8 mouse cellular contexts compared by ENCODE assay signal in the genomic region with DNA sequence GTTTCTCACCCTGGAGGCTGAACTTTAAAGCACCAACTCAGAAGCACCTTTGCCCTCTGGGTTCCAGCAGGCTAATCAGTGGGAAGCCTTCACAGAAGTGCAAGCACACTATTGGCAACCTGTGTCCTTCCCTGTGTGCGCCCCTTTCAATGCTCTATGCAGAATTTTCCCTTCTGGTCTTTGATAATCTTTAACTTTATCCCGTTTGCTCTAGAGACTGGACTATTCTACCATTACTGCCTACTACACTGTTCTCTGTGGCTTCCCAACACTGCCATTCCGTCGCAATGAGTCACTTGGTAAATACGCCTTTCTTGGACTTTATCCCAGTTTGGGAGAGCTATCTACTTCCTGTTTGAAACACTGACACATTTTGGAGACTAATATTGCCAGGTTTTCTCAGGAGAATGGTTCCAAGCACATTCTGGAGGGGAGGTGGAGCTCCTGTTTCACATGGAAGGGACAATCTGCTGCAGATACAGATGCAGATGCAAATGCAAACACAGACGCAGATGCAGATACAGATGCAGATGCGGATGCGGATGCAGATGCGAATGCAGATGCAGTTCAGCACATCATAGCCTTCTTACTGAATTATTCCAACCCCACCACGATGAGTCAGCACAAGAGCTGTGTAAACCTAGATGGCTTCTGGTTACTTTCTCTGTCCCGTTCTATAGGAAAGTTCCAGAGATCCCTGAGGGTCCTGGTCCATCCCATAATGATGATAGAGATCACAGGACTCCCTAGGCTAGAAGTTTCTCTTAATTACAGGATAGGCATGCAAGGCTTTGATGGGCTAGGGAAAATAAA. TPM values are rescaled to one million over a fixed set of nuclear protein-coding genes. Genes with fewer than 3 reads are reported as not detected.
DNase-seq lines count a peak whose midpoint lies in the region; ATAC-seq and TF ChIP-seq lines count a peak whose summit lies in the region.

No protein-coding gene starts in this region.

- intact Hi-C loops in heart, postnatal 36 days (cut with DNase I) = loop anchor here (5.0 to 10.0 kb wide), 2 partner anchors 33 to 314 kb away; a partner anchor contains a TSS

- peak; percentile 73 for ATAC-seq in megakaryocyte progenitor cell, adult 5-6 weeks (replicated peaks; ENCODE audit: poor library complexity)

- TF ChIP-seq POLR2A in brain, embryonic 14.5 days (IDR thresholded peaks at IDR 0.05; ENCODE audit: borderline replicate concordance, extremely low read depth, insufficient read depth, insufficient read length, poor library complexity, severe bottlenecking) = no peak

- peak; percentile 81 for DNase-seq in gastrocnemius, adult 18-20 months (ENCODE audit: low spot score)
- no peak for DNase-seq in gastrocnemius, postnatal 10 days
- peak; percentile 62 for DNase-seq in brain, embryonic 14.5 days (ENCODE audit: low read depth)
- DNase-seq in heart, postnatal 36 days = peak; percentile 44 to 60
- DNase-seq in layer of hippocampus, postnatal 36 days = peak; percentile 23 to 32
- DNase-seq in cerebellum, adult 11-12 months = no peak
- DNase-seq in embryo, embryonic 11 days = no peak

- TF ChIP-seq CTCF in brain, embryonic 14.5 days (IDR thresholded peaks at IDR 0.05; ENCODE audit: borderline replicate concordance, extremely low read depth, insufficient read depth, insufficient read length) = no peak

RNA-seq across cellular contexts. Expression of a gene that starts 34.4 kb away (rescaled TPM):
- total RNA-seq in gastrocnemius, adult 18-20 months (2021) = 10 to 100 TPM; 18.7 to 21.5 TPM
- total RNA-seq in gastrocnemius, postnatal 10 days (2021) = 10 to 100 TPM; 20.2 to 23.6 TPM
- 4.8 and 7.2 TPM in 2 replicates for polyA plus RNA-seq in brain, embryonic 14.5 days (2012; rRNA removed)
- total RNA-seq in heart, postnatal 36 days (2021) = 10 to 100 TPM; 19.8 to 20.8 TPM
- total RNA-seq in layer of hippocampus, postnatal 36 days (2021) = 10 to 100 TPM; 50.2 to 51.4 TPM
- 21.3 and 35.7 TPM in 2 replicates for total RNA-seq in megakaryocyte progenitor cell, adult 5-6 weeks (2015)
- 21.5 and 22.6 TPM in 2 replicates for total RNA-seq in megakaryocyte progenitor cell, adult 5-6 weeks (2017)

Comparison
In these comparisons a context has a peak if more than half of its experiments do, and no peak if none do; other contexts are left out.
1. DNase-seq: peak in gastrocnemius, adult 18-20 months (single experiment), brain, embryonic 14.5 days (single experiment), heart, postnatal 36 days (2 of 2) and layer of hippocampus, postnatal 36 days (2 of 2); none in gastrocnemius, postnatal 10 days (single experiment), cerebellum, adult 11-12 months (single experiment) and embryo, embryonic 11 days (single experiment).